Mouse (Mus musculus): Measurements from ENCODE around the gene Bmi1.

The Bmi1 gene

GRCm38 (mm10) chr2:18676936-18677491, at the start of gene Bmi1:
Bmi1 (plus strand) TSS chr2:18677018.
- no peak for DNase-seq (ENCODE audit: low read depth)

DNA sequence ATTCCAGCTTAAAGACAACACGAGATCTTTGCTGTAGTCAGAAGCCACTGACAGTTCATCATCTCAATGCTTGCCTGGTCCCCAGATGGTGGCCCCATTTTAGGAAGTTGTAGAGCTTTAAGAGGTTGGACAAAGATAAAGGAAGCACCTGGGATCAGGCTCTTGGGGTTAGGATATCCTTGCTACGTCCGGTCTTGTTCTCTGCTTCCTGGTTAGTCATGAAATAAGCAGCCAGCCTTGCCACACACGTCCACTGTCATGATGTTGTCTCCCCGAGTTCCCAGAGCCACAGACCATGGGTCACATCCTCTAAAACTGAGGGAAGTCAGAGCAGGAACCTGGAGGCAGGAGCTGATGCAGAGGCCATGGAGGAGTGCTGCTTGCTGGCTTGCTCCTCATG, 46.3 kb upstream of the Bmi1 start:
- no peak for DNase-seq (ENCODE audit: low read depth)

- no peak for DNase-seq (ENCODE audit: low read depth)
These were observed 41.8 kb upstream of the Bmi1 start for GRCm38 (mm10) chr2:18635052-18635451.

GRCm38 (mm10) chr2:18648563-18648962, 28.3 kb upstream of the Bmi1 start:
- DNase-seq (ENCODE audit: low read depth) = no peak

GRCm38 (mm10) chr2:18654821-18655220, 22.0 kb upstream of the Bmi1 start:
- DNase-seq (ENCODE audit: low read depth) = no peak

GRCm38 (mm10) chr2:18664003-18664402, 12.8 kb upstream of the Bmi1 start:
- DNase-seq (ENCODE audit: low read depth) = no peak

- no peak for DNase-seq (ENCODE audit: low read depth)
These were observed 5.8 kb upstream of the Bmi1 start for GRCm38 (mm10) chr2:18671041-18671440.

GRCm38 (mm10) chr2:18672133-18672765, 4.6 kb upstream of the Bmi1 start, which contains the start of gene Commd3:
Commd3 (plus strand) TSS chr2:18672384.
- no peak for DNase-seq (ENCODE audit: low read depth)

DNA sequence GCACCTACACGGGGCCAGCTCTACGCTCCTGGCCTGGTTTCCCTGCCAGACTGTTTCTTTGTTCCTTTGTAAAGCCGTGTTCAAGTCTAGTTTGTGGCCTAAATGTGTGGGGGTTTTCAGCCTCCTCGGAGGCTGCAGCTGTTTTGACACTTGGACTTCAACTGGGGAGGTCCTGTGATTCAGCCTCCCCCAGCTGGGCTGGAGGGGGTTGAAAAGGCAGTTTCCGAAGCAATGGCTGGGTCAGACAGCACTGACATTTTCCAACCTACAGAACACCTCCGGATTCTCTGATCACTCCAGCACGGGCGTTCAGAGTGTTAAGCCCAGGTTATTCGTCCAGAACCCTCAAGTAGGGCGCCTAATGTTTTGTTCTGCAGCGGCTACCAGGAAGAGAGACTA, 4.1 kb upstream of the Bmi1 start:
- no peak for DNase-seq (ENCODE audit: low read depth)

DNA sequence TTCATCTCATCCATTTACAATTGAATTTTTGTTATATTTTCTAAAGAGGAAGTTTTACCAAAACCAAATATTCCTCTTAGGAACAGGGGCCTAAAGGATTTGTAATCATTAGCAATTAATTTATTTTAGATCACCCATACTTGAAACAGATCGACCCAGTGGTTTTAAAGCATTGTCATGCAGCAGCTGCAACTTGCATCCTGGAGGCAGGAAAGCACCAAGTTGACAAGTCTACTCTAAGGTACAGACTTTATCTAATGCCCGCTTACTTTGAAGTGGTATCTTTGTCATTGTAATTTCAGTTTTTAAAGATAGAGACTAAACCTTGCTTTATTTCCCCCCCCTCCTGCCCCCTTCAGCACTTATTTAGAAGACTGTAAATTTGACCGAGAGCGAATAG, 3.1 kb upstream of the Bmi1 start:
- no peak for DNase-seq (ENCODE audit: low read depth)

DNA sequence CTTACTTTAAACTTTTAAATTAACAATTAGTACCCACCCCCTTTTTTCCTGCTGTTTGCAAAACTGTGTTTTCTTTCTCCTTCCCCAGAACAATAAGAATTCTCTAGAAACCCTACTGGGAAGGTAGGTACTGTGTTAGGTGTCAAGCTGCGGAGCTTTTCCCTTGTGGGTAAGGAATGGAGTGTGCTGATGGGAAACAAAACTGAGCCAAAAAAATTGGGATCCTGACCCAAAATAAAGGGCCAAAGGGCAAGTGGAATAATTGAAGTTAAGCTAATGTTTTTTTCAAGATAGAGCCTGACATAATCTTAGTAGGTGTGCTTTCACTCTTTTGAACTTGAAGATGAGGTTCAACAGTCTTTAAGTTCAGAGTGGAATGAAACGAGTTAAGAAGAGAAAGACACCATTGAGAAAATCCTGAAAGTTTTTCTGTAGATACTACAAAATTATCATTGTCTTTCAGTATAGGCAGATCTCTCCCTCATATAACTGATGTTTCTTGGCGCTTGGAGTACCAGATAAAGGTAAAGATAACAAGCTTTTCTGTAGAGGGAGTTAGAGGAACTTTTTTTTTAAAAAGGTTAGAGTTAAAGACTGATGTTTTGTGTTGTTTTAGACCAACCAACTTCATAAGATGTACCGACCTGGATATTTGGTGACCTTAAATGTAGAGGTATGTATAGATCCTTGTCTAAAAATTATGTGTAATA, 2.5 kb upstream of the Bmi1 start:
- no peak for DNase-seq (ENCODE audit: low read depth)

- no peak for DNase-seq (ENCODE audit: low read depth)
These were observed 949 bp upstream of the Bmi1 start for GRCm38 (mm10) chr2:18675681-18676456.

GRCm38 (mm10) chr2:18676457-18676935, 322 bp upstream of the Bmi1 start:
- no peak for DNase-seq (ENCODE audit: low read depth)

DNA sequence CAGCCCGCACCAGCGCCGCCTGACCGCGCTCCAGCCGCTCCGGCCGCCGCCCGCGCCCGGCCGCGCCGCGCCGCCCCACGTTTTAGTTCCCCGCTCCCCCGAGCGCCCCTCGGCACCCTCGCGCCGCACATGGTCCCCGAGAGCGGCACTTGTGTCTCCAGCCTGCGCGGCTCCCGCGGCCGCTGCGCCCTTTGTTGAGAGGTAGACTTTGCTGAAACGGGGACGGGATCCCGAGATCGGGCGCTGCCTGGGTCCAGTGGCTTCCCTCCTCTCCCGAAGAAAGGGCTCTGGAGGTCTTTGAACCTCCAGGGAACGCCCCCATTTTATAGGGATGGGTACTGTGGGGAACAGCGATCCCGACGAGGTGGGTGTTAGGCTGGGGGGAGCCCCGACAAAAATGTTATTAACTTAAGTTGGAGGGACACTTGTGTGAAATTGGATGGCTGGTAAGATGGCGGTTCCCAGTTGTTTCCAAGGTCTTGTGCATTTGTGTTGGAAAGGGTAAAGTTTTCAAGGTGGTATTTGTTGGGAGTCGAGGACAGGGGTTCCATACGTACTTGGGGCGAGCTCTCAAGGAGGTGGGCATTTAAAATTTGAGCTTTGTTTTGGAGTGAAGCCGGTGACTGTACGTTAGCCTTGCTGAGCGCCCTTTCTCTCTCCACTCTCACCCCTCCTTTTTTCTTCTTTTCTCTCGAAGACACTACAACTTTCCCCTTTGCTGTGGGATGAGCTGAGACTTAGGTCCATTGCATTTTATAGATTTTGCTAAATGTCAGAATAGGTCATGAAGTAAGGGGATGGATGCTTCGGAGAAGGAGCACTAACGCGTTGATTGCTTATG, 1.0 kb downstream of the Bmi1 start:
- DNase-seq (ENCODE audit: low read depth) = no peak

- DNase-seq (ENCODE audit: low read depth) = no peak
These were observed 2.9 kb downstream of the Bmi1 start for GRCm38 (mm10) chr2:18679701-18680100.

GRCm38 (mm10) chr2:18680501-18680900, 3.7 kb downstream of the Bmi1 start:
- DNase-seq (ENCODE audit: low read depth) = no peak

DNA sequence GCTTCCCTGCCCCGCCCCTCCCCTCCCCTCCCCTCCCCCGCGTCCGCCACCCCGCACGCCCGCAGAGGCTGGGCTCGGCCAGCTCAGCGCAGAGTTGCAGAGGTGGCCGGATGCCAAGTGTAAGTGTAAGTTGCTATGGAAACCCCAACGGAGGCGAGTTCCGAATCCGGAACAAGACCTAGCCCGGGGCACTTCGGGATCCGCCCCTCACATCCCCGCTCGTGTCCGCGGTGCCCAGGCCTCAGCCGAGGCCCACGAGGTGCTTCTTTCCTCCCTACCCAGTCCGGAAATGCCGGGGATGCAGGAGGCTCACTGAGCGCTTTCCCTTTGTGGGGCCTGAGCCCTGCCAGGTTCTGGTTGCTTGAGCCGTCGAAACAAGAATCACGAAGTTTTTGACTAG, 4.1 kb downstream of the Bmi1 start:
- no peak for DNase-seq (ENCODE audit: low read depth)

- DNase-seq (ENCODE audit: low read depth) = no peak
These were observed 7.2 kb downstream of the Bmi1 start for GRCm38 (mm10) chr2:18684062-18684461.

- no peak for DNase-seq (ENCODE audit: low read depth)
These were observed 9.6 kb downstream of the Bmi1 start for GRCm38 (mm10) chr2:18686386-18686785.

- DNase-seq (ENCODE audit: low read depth) = no peak
These were observed 10.2 kb downstream of the Bmi1 start for GRCm38 (mm10) chr2:18686826-18687519.

GRCm38 (mm10) chr2:18687671-18688170, 10.9 kb downstream of the Bmi1 start:
- DNase-seq (ENCODE audit: low read depth) = no peak
